In the genomic region with DNA sequence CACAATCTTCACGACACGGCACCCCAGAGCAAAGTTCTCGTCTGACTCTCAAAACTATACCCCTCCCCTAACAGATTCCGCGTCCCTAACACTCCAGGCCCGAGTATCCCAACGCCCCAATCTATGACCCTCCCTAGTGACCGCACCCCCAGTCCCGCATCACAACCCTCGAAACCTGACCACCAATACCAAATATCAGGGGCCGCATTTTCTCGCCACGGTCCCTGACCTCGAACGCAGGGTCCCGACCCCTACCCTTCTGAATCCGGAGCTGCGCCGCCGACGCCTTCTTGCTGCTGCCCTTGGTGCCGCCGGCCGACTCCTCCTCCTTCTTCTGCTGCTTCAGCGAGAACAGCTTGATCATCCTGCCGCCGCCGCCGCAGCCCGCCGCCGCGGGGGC, we compare ENCODE assay signal across 8 mouse cellular contexts. TPM values are rescaled to one million over a fixed set of nuclear protein-coding genes. Genes with fewer than 3 reads are reported as not detected.
A peak's percentile ranks its signal among the peaks of the same experiment; 100 is the strongest.
DNase-seq lines count a peak whose midpoint lies in the region; ATAC-seq and TF ChIP-seq lines count a peak whose summit lies in the region.

No protein-coding gene starts in this region.

- H3K4me1 ChIP-seq in lung, embryonic 14.5 days (ENCODE audit: insufficient read depth), result no peaks in the 10 kb centered on the region
- H3K4me1 ChIP-seq in forebrain, embryonic 11.5 days (replicated peaks; ENCODE audit: control insufficient read depth, insufficient read depth, low read length), result peaks cover 18% of the 10 kb centered on the region; the same call in 1 of the 2 replicates
- peaks cover 18 to 30% of the 10 kb centered on the region in 2 experiments for H3K4me1 ChIP-seq in liver, embryonic 14.5 days (replicated peaks; ENCODE audit: control insufficient read depth in 2 of 2, insufficient read depth in 2 of 2, low read length in 1 of 2)

- DNase-seq in adrenal gland, adult 8-10 months, result peak; percentile 55
- no peak for DNase-seq in adrenal gland, postnatal 14 days
- no peak for DNase-seq in lung, embryonic 14.5 days
- no peak for DNase-seq in lung, adult 18-20 months
- no peak for DNase-seq in forebrain, embryonic 11.5 days (ENCODE audit: low spot score)
- DNase-seq in liver, embryonic 14.5 days (ENCODE audit: low read depth in 3 of 3, low spot score in 3 of 3), result no peak
- DNase-seq in retina, embryonic 14.5 days (ENCODE audit: low spot score), result no peak
- no peak for DNase-seq in layer of hippocampus, adult 9-10 months (ENCODE audit: low spot score)

- H3K9me3 ChIP-seq in lung, embryonic 14.5 days (ENCODE audit: low read depth, low read length), result no peaks in the 10 kb centered on the region
- H3K9me3 ChIP-seq in forebrain, embryonic 11.5 days (ENCODE audit: control insufficient read depth, low read length), result no peaks in the 10 kb centered on the region
- H3K9me3 ChIP-seq in liver, embryonic 14.5 days (ENCODE audit: control insufficient read depth, low read length), result no peaks in the 10 kb centered on the region

- H3K4me2 ChIP-seq in lung, embryonic 14.5 days, result peak overlapping the region; percentile 93
- H3K4me2 ChIP-seq in forebrain, embryonic 11.5 days (ENCODE audit: low read depth, low read length, severe bottlenecking), result peak overlapping the region; percentile 81
- H3K4me2 ChIP-seq in liver, embryonic 14.5 days (ENCODE audit: low read depth), result peak overlapping the region; percentile 90

- H3K9ac ChIP-seq in lung, embryonic 14.5 days, result peak overlapping the region; percentile 93
- H3K9ac ChIP-seq in forebrain, embryonic 11.5 days (ENCODE audit: low read length), result peak overlapping the region; percentile 93
- H3K9ac ChIP-seq in liver, embryonic 14.5 days (replicated peaks), result peak overlapping the region; percentile 97

- peaks cover 33% of the 10 kb centered on the region for H3K36me3 ChIP-seq in lung, embryonic 14.5 days (ENCODE audit: insufficient read depth)
- peaks cover 3% of the 10 kb centered on the region; the same call in 1 of the 2 replicates for H3K36me3 ChIP-seq in forebrain, embryonic 11.5 days (ENCODE audit: control insufficient read depth, insufficient read depth, low read length)
- peaks cover 21% of the 10 kb centered on the region for H3K36me3 ChIP-seq in liver, embryonic 14.5 days (replicated peaks; ENCODE audit: control insufficient read depth, insufficient read depth, low read depth)

- under 1% methylated on average over 32 of the region's 33 CpGs for WGBS in lung, embryonic 14.5 days
- WGBS in forebrain, embryonic 11.5 days, result under 1% methylated on average over 32 of the region's 33 CpGs
- WGBS in liver, embryonic 14.5 days (ENCODE audit: insufficient replicate concordance), result under 1% methylated on average over 32 of the region's 33 CpGs

- no peak for TF ChIP-seq EP300 in liver, embryonic 14.5 days (IDR thresholded peaks at IDR 0.05; ENCODE audit: low read depth)

- H3K4me3 ChIP-seq in lung, embryonic 14.5 days (ENCODE audit: low read depth, low read length), result peak overlapping the region; percentile 75
- peak overlapping the region; percentile 85 for H3K4me3 ChIP-seq in forebrain, embryonic 11.5 days (ENCODE audit: low read depth, low read length)
- H3K4me3 ChIP-seq in liver, embryonic 14.5 days (ENCODE audit: insufficient read depth in 1 of 2, low read depth in 2 of 2, low read length in 2 of 2), result peak overlapping the region; percentile 74 to 94

- no peak for ATAC-seq in lung, embryonic 14.5 days (ENCODE audit: insufficient read depth)
- peak; percentile 2; the same call in 1 of the 2 replicates for ATAC-seq in forebrain, embryonic 11.5 days (replicated peaks; ENCODE audit: low FRiP score)
- ATAC-seq in liver, embryonic 14.5 days (ENCODE audit: insufficient read depth), result peak; percentile 18; the same call in 1 of the 2 replicates

- peak overlapping the region; percentile 99 for H3K27ac ChIP-seq in lung, embryonic 14.5 days (ENCODE audit: low read depth)
- H3K27ac ChIP-seq in forebrain, embryonic 11.5 days (ENCODE audit: low read depth, low read length), result peak overlapping the region; percentile 99
- H3K27ac ChIP-seq in liver, embryonic 14.5 days, result peak overlapping the region; percentile 90

- H3K27me3 ChIP-seq in lung, embryonic 14.5 days (ENCODE audit: insufficient read depth, low read length), result no peaks in the 10 kb centered on the region
- peaks cover 3% of the 10 kb centered on the region; the same call in 1 of the 2 replicates for H3K27me3 ChIP-seq in forebrain, embryonic 11.5 days (ENCODE audit: control insufficient read depth, insufficient read depth, low read length)
- peaks cover 2% of the 10 kb centered on the region for H3K27me3 ChIP-seq in liver, embryonic 14.5 days (ENCODE audit: control insufficient read depth, insufficient read depth, low read length)

- no peak for TF ChIP-seq CTCF in lung, embryonic 14.5 days (IDR thresholded peaks at IDR 0.05; ENCODE audit: low read depth)
- no peak for TF ChIP-seq CTCF in liver, embryonic 14.5 days (IDR thresholded peaks at IDR 0.05; ENCODE audit: low read depth)

RNA-seq across cellular contexts. Expression of gene Ube2m, which starts 0.7 kb away (rescaled TPM):
- 100 to 1,000 TPM; 168 to 169 (median 168) TPM for total RNA-seq in adrenal gland, adult 8-10 months (2022)
- 191 and 201 TPM in 2 replicates for total RNA-seq in adrenal gland, postnatal 14 days (2021)
- 150 and 168 TPM in 2 replicates for polyA plus RNA-seq in lung, embryonic 14.5 days (2014; fragmentation: Nextera tagmentation; extraction: Ambion mirVana)
- 165 and 183 TPM in 2 replicates for polyA plus RNA-seq in forebrain, embryonic 11.5 days (2014; fragmentation: Nextera tagmentation; extraction: Ambion mirVana)
- polyA plus RNA-seq in liver, embryonic 14.5 days (2012; rRNA removed), result 89.9 and 100 TPM in 2 replicates
- 80.7 and 92.2 TPM in 2 replicates for polyA plus RNA-seq in liver, embryonic 14.5 days (2014; fragmentation: Nextera tagmentation; extraction: Ambion mirVana)

RNA-seq across cellular contexts. Expression of gene Chmp2a, which starts 2.8 kb away (rescaled TPM):
- total RNA-seq in adrenal gland, adult 8-10 months (2022), result 100 to 1,000 TPM; 235 to 249 (median 240) TPM
- 173 and 179 TPM in 2 replicates for total RNA-seq in adrenal gland, postnatal 14 days (2021)
- 123 and 128 TPM in 2 replicates for polyA plus RNA-seq in lung, embryonic 14.5 days (2014; fragmentation: Nextera tagmentation; extraction: Ambion mirVana)
- polyA plus RNA-seq in forebrain, embryonic 11.5 days (2014; fragmentation: Nextera tagmentation; extraction: Ambion mirVana), result 114 and 127 TPM in 2 replicates
- polyA plus RNA-seq in liver, embryonic 14.5 days (2012; rRNA removed), result 42.5 and 92.3 TPM in 2 replicates
- polyA plus RNA-seq in liver, embryonic 14.5 days (2014; fragmentation: Nextera tagmentation; extraction: Ambion mirVana), result 133 and 136 TPM in 2 replicates

RNA-seq across cellular contexts. Expression of gene Mzf1, which starts 17.2 kb away (rescaled TPM):
- 1 to 10 TPM; 3.2 to 7.5 (median 5.9) TPM for total RNA-seq in adrenal gland, adult 8-10 months (2022)
- 2.6 and 3.4 TPM in 2 replicates for total RNA-seq in adrenal gland, postnatal 14 days (2021)
- polyA plus RNA-seq in lung, embryonic 14.5 days (2014; fragmentation: Nextera tagmentation; extraction: Ambion mirVana), result 2.3 and 3.3 TPM in 2 replicates
- polyA plus RNA-seq in forebrain, embryonic 11.5 days (2014; fragmentation: Nextera tagmentation; extraction: Ambion mirVana), result 3.8 and 4.0 TPM in 2 replicates
- 0.54 and 0.80 TPM in 2 replicates for polyA plus RNA-seq in liver, embryonic 14.5 days (2012; rRNA removed)
- polyA plus RNA-seq in liver, embryonic 14.5 days (2014; fragmentation: Nextera tagmentation; extraction: Ambion mirVana), result 0.14 and 0.27 TPM in 2 replicates

RNA-seq across cellular contexts. Expression of gene Zbtb45, which starts 27.5 kb away (rescaled TPM):
- total RNA-seq in adrenal gland, adult 8-10 months (2022), result 10 to 100 TPM; 15.2 to 19.9 (median 17.5) TPM
- 12.8 and 13.2 TPM in 2 replicates for total RNA-seq in adrenal gland, postnatal 14 days (2021)
- 29.8 and 30.4 TPM in 2 replicates for polyA plus RNA-seq in lung, embryonic 14.5 days (2014; fragmentation: Nextera tagmentation; extraction: Ambion mirVana)
- polyA plus RNA-seq in forebrain, embryonic 11.5 days (2014; fragmentation: Nextera tagmentation; extraction: Ambion mirVana), result 31.9 and 37.3 TPM in 2 replicates
- polyA plus RNA-seq in liver, embryonic 14.5 days (2012; rRNA removed), result 9.8 and 10.9 TPM in 2 replicates
- polyA plus RNA-seq in liver, embryonic 14.5 days (2014; fragmentation: Nextera tagmentation; extraction: Ambion mirVana), result 10.5 and 13.4 TPM in 2 replicates

RNA-seq across cellular contexts. Expression of gene Trim28, which starts 38.5 kb away (rescaled TPM):
- 100 to 1,000 TPM; 223 to 300 (median 260) TPM for total RNA-seq in adrenal gland, adult 8-10 months (2022)
- 247 and 252 TPM in 2 replicates for total RNA-seq in adrenal gland, postnatal 14 days (2021)
- polyA plus RNA-seq in lung, embryonic 14.5 days (2014; fragmentation: Nextera tagmentation; extraction: Ambion mirVana), result 458 and 511 TPM in 2 replicates
- polyA plus RNA-seq in forebrain, embryonic 11.5 days (2014; fragmentation: Nextera tagmentation; extraction: Ambion mirVana), result 507 and 586 TPM in 2 replicates
- polyA plus RNA-seq in liver, embryonic 14.5 days (2012; rRNA removed), result 119 and 138 TPM in 2 replicates
- polyA plus RNA-seq in liver, embryonic 14.5 days (2014; fragmentation: Nextera tagmentation; extraction: Ambion mirVana), result 93.4 and 111 TPM in 2 replicates
